ENCODE assay signal across 29 mouse cellular contexts in the genomic region with DNA sequence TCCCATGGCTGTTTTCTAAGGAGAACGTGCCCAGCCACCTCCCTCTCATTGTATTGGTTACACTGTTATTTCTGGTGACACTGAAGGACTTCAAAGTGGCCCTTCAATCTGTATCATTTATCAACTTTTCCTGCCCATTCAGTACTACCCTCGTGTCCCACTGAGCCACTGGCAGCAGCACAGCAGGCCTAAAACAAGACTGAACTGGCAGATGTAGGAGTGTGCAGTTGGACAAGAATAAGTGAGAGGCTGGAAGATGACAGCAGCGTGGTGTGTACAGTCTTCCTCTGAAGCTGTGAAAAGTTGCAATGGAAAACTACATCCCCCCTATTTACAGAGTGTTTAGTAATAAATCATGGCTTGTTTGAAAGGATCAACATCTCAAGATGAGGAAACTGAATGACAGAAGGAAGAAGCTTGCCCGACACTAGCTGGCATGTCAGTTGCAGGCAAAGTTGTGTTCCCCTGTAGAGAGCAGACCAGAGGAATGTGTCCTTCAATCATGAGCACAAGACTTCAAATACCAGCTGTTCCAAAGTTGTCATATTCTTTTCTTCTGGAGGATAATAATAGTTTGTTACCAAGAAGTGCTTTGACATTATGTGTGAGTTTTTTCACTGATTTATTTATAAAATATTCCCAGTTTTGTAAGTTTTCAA.
A peak's percentile ranks its signal among the peaks of the same experiment; 100 is the strongest.
DNase-seq lines count a peak whose midpoint lies in the region; ATAC-seq lines count a peak whose summit lies in the region.
"Had no signal": no experiment of that assay in that cellular context is flagged by ENCODE, and none has a peak within 500 bp of the region (broad histone marks: within the 10 kb centered on the region; RNA-seq: fewer than 3 reads in every experiment).

No protein-coding gene starts in this region.

- no peaks in the 10 kb centered on the region for H3K9me3 ChIP-seq in hindbrain, embryonic 11.5 days (ENCODE audit: control insufficient read depth, low read length)
- H3K9me3 ChIP-seq in hindbrain, embryonic 13.5 days = no peaks in the 10 kb centered on the region
- H3K9me3 ChIP-seq in midbrain, embryonic 13.5 days = no peaks in the 10 kb centered on the region
- no peaks in the 10 kb centered on the region for H3K9me3 ChIP-seq in midbrain, embryonic 16.5 days (replicated peaks; ENCODE audit: control insufficient read depth, low read length, poor library complexity, severe bottlenecking)
- H3K9me3 ChIP-seq: forebrain, embryonic 15.5 days; G1E; heart, embryonic 10.5 days; heart, embryonic 15.5 days; limb, embryonic 10.5 days; limb, embryonic 15.5 days; liver, embryonic 13.5 days; midbrain, embryonic 10.5 days had no signal

- H3K4me2 ChIP-seq in hindbrain, embryonic 11.5 days (replicated peaks; ENCODE audit: low read depth, low read length) = no peak overlapping the region
- H3K4me2 ChIP-seq in hindbrain, embryonic 13.5 days = no peak overlapping the region
- H3K4me2 ChIP-seq in midbrain, embryonic 13.5 days (replicated peaks) = no peak overlapping the region
- no peak overlapping the region for H3K4me2 ChIP-seq in midbrain, embryonic 16.5 days (ENCODE audit: low read length)
- H3K4me2 ChIP-seq: forebrain, embryonic 15.5 days; heart, embryonic 15.5 days; limb, embryonic 15.5 days; liver, embryonic 13.5 days had no signal

- peak; percentile 83 for ATAC-seq in hindbrain, embryonic 11.5 days (ENCODE audit: low FRiP score)
- ATAC-seq in hindbrain, embryonic 13.5 days (ENCODE audit: low FRiP score) = no peak
- 0 out of 2 replicates have a peak, but pooled peaks have one; percentile 30 for ATAC-seq in midbrain, embryonic 13.5 days
- ATAC-seq in midbrain, embryonic 16.5 days = no peak
- ATAC-seq in cerebellum, adult (ENCODE audit: insufficient number of reproducible peaks, low FRiP score, low TSS enrichment) = no peak
- ATAC-seq: forebrain, embryonic 15.5 days; intestine, embryonic 16.5 days had no signal

- peak; percentile 11 for DNase-seq in embryo, embryonic 9.5 days (ENCODE audit: extremely low spot score)
- no peak for DNase-seq in embryo, embryonic 11 days
- no peak for DNase-seq in hindbrain, embryonic 11.5 days (ENCODE audit: low spot score)
- DNase-seq: adrenal gland, adult 8-10 months; cerebellum, adult 11 months; cerebellum, adult 9-10 months; gastrocnemius, postnatal 14 days; kidney, adult 8-10 months; kidney, postnatal 4 days; liver, embryonic 13.5 days; lung, adult 18-20 months; lung, postnatal 14 days; right cerebral cortex, postnatal 4 days; thymus, adult 18-20 months; thymus, postnatal 25 days had no signal

- H3K27ac ChIP-seq in hindbrain, embryonic 11.5 days (ENCODE audit: low read depth, low read length) = no peak overlapping the region
- H3K27ac ChIP-seq in hindbrain, embryonic 13.5 days = no peak overlapping the region
- no peak overlapping the region for H3K27ac ChIP-seq in midbrain, embryonic 13.5 days
- no peak overlapping the region for H3K27ac ChIP-seq in midbrain, embryonic 16.5 days (ENCODE audit: low read length)
- H3K27ac ChIP-seq: forebrain, embryonic 15.5 days; heart, embryonic 10.5 days; heart, embryonic 15.5 days; kidney, postnatal 0 days; limb, embryonic 10.5 days; limb, embryonic 15.5 days; liver, embryonic 13.5 days; midbrain, embryonic 10.5 days; stomach, postnatal 0 days had no signal

- H3K4me1 ChIP-seq in hindbrain, embryonic 11.5 days (replicated peaks; ENCODE audit: control insufficient read depth, insufficient read depth, low read length) = no peaks in the 10 kb centered on the region
- H3K4me1 ChIP-seq in hindbrain, embryonic 13.5 days (replicated peaks) = no peaks in the 10 kb centered on the region; the same call in 1 of the 2 replicates
- no peaks in the 10 kb centered on the region for H3K4me1 ChIP-seq in midbrain, embryonic 13.5 days (replicated peaks)
- no peaks in the 10 kb centered on the region for H3K4me1 ChIP-seq in midbrain, embryonic 16.5 days (ENCODE audit: control insufficient read depth, insufficient read depth, low read length)
- H3K4me1 ChIP-seq: forebrain, embryonic 15.5 days; heart, embryonic 10.5 days; heart, embryonic 15.5 days; limb, embryonic 10.5 days; limb, embryonic 15.5 days; liver, embryonic 13.5 days had no signal

- H3K9ac ChIP-seq in hindbrain, embryonic 11.5 days (ENCODE audit: low read depth, low read length) = no peak overlapping the region
- H3K9ac ChIP-seq in hindbrain, embryonic 13.5 days = no peak overlapping the region
- no peak overlapping the region for H3K9ac ChIP-seq in midbrain, embryonic 13.5 days (replicated peaks)
- no peak overlapping the region for H3K9ac ChIP-seq in midbrain, embryonic 16.5 days (ENCODE audit: low read depth, low read length)
- H3K9ac ChIP-seq: forebrain, embryonic 15.5 days; heart, embryonic 15.5 days; limb, embryonic 15.5 days; liver, embryonic 13.5 days had no signal

- 22% methylated on average over 4 of the region's 4 CpGs for WGBS in hindbrain, embryonic 11.5 days
- 21% methylated on average over 4 of the region's 4 CpGs for WGBS in hindbrain, embryonic 13.5 days
- 53% methylated on average over 4 of the region's 4 CpGs for WGBS in midbrain, embryonic 13.5 days
- WGBS in midbrain, embryonic 16.5 days = 35% methylated on average over 4 of the region's 4 CpGs

- H3K27me3 ChIP-seq in hindbrain, embryonic 11.5 days (ENCODE audit: control insufficient read depth, insufficient read depth, low read length) = no peaks in the 10 kb centered on the region
- no peaks in the 10 kb centered on the region for H3K27me3 ChIP-seq in hindbrain, embryonic 13.5 days
- H3K27me3 ChIP-seq in midbrain, embryonic 13.5 days = no peaks in the 10 kb centered on the region
- H3K27me3 ChIP-seq in midbrain, embryonic 16.5 days (ENCODE audit: control insufficient read depth, insufficient read depth, low read depth, low read length) = no peaks in the 10 kb centered on the region
- H3K27me3 ChIP-seq: forebrain, embryonic 15.5 days; heart, embryonic 15.5 days; limb, embryonic 15.5 days; liver, embryonic 13.5 days had no signal

- H3K36me3 ChIP-seq in hindbrain, embryonic 11.5 days (ENCODE audit: control insufficient read depth, insufficient read depth, low read length) = no peaks in the 10 kb centered on the region
- no peaks in the 10 kb centered on the region for H3K36me3 ChIP-seq in hindbrain, embryonic 13.5 days
- no peaks in the 10 kb centered on the region for H3K36me3 ChIP-seq in midbrain, embryonic 13.5 days
- H3K36me3 ChIP-seq in midbrain, embryonic 16.5 days (ENCODE audit: control insufficient read depth, insufficient read depth, low read length) = no peaks in the 10 kb centered on the region
- H3K36me3 ChIP-seq: forebrain, embryonic 15.5 days; G1E; heart, embryonic 10.5 days; heart, embryonic 15.5 days; limb, embryonic 10.5 days; limb, embryonic 15.5 days; liver, embryonic 13.5 days; midbrain, embryonic 10.5 days had no signal

- H3K4me3 ChIP-seq in hindbrain, embryonic 11.5 days (ENCODE audit: low read depth, low read length) = no peak overlapping the region
- H3K4me3 ChIP-seq in hindbrain, embryonic 13.5 days = no peak overlapping the region
- H3K4me3 ChIP-seq in midbrain, embryonic 13.5 days (replicated peaks) = no peak overlapping the region
- no peak overlapping the region for H3K4me3 ChIP-seq in midbrain, embryonic 16.5 days (ENCODE audit: low read depth, low read length)
- H3K4me3 ChIP-seq: forebrain, embryonic 15.5 days; heart, embryonic 10.5 days; heart, embryonic 15.5 days; limb, embryonic 10.5 days; limb, embryonic 15.5 days; liver, embryonic 13.5 days; midbrain, embryonic 10.5 days had no signal

Comparison
In these comparisons a context has a peak if more than half of its experiments do, and no peak if none do; other contexts are left out.
1. ATAC-seq: peak in hindbrain, embryonic 11.5 days (single experiment) and midbrain, embryonic 13.5 days (single experiment); none in hindbrain, embryonic 13.5 days (single experiment), midbrain, embryonic 16.5 days (single experiment) and cerebellum, adult (single experiment).